Mouse (Mus musculus): Measurements from ENCODE around the gene Proz. TPM values are rescaled to one million over a fixed set of nuclear protein-coding genes. Genes with fewer than 3 reads are reported as not detected.

Gene Proz
- total RNA-seq, 2 experiments from 2014 or later, result not detected

- no peak for DNase-seq (ENCODE audit: low spot score in 2 of 2)
Observed at GRCm38 (mm10) chr8:13105908-13106551, 45.3 kb downstream of the Proz start.

GRCm38 (mm10) chr8:13107990-13108638, 47.4 kb downstream of the Proz start:
- no peak for DNase-seq (ENCODE audit: low spot score in 2 of 2)

GRCm38 (mm10) chr8:13108967-13109366, 48.3 kb downstream of the Proz start:
- no peak for DNase-seq (ENCODE audit: low spot score in 2 of 2)

- no peak for DNase-seq (ENCODE audit: low spot score in 2 of 2)
Observed at GRCm38 (mm10) chr8:13109416-13109960, 48.8 kb downstream of the Proz start.

- no peak for DNase-seq (ENCODE audit: low spot score in 2 of 2)
Observed at GRCm38 (mm10) chr8:13111917-13112316, 51.2 kb downstream of the Proz start.

GRCm38 (mm10) chr8:13113232-13113631, 52.5 kb downstream of the Proz start:
- DNase-seq (ENCODE audit: low spot score in 2 of 2), result no peak

GRCm38 (mm10) chr8:13117096-13117495, 56.4 kb downstream of the Proz start:
- DNase-seq (ENCODE audit: low spot score in 2 of 2), result no peak

- DNase-seq (ENCODE audit: low spot score in 2 of 2), result no peak
Observed at GRCm38 (mm10) chr8:13118516-13118915, 57.8 kb downstream of the Proz start.

GRCm38 (mm10) chr8:13120882-13121665, 60.4 kb downstream of the Proz start:
- DNase-seq (ENCODE audit: low spot score in 2 of 2), result no peak

- DNase-seq (ENCODE audit: low spot score in 2 of 2), result no peak
Observed at GRCm38 (mm10) chr8:13122887-13123421, 62.2 kb downstream of the Proz start.

- DNase-seq (ENCODE audit: low spot score in 2 of 2), result no peak
Observed at GRCm38 (mm10) chr8:13124897-13125296, 64.2 kb downstream of the Proz start.

Other genes with a start within 250 kb of the Proz start
- gene Mcf2l, start 187.1 kb upstream of the Proz start, total RNA-seq (2021), result 100 to 1,000 TPM; 212 to 231 TPM
- gene F7, start 34.9 kb upstream of the Proz start, total RNA-seq (2021), result under 1 TPM; 0.18 to 0.22 TPM
- not detected for gene F10, start 23.6 kb upstream of the Proz start, total RNA-seq (2021)
- 10 to 100 TPM; 26.2 to 29.4 TPM for gene Pcid2, start 44.5 kb downstream of the Proz start, total RNA-seq (2021)
- 10 to 100 TPM; 58.1 to 59.3 TPM for gene Cul4a, start 44.7 kb downstream of the Proz start, total RNA-seq (2021)
- 100 to 1,000 TPM; 275 to 276 TPM for gene Lamp1, start 98.2 kb downstream of the Proz start, total RNA-seq (2021)
- gene Grtp1, start 139.7 kb downstream of the Proz start, total RNA-seq (2021), result 1 to 10 TPM; 3.6 to 3.7 TPM
- gene Adprhl1, start 193.2 kb downstream of the Proz start, total RNA-seq (2021), result 1 to 10 TPM in 1 of 2 experiments, under 1 TPM in 1; 0.74 to 1.8 TPM
- gene Dcun1d2, start 227.2 kb downstream of the Proz start, total RNA-seq (2021), result 10 to 100 TPM; 39.4 to 39.9 TPM
- 10 to 100 TPM; 44.3 to 47.1 TPM for gene Tmco3, start 227.3 kb downstream of the Proz start, total RNA-seq (2021)